ENCODE assay signal across 8 mouse cellular contexts in the genomic region with DNA sequence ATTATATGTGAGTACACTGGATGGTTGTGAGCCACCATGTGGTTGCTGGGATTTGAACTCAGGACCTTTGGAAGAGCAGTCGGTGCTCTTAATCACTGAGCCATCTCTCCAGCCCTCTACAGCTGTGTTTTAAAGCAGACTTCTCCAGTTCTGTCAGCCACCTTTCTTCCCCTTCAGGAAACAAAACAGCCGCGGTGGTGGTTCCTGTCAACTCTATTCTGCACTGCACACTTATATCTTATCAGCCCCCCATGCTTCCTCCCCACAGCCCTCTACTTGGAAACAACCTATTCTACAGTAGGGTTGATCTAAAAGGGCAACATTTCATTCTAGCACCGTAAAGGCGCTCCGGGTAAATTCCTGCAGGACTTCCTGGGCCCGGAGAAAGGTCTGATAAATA. TPM values are rescaled to one million over a fixed set of nuclear protein-coding genes. Genes with fewer than 3 reads are reported as not detected.
DNase-seq lines count a peak whose midpoint lies in the region; ATAC-seq lines count a peak whose summit lies in the region.

No protein-coding gene starts in this region.

- no peak overlapping the region; the same call in 1 of the 2 replicates for H3K9ac ChIP-seq in forebrain, embryonic 14.5 days (ENCODE audit: low read length)
- H3K9ac ChIP-seq in liver, embryonic 11.5 days (ENCODE audit: low read depth, low read length) = peak overlapping the region; percentile 71; the same call in 1 of the 2 replicates

- peak overlapping the region; percentile 55 for H3K4me2 ChIP-seq in forebrain, embryonic 14.5 days (ENCODE audit: low read length)
- H3K4me2 ChIP-seq in liver, embryonic 11.5 days = peak overlapping the region; percentile 75

- H3K36me3 ChIP-seq in megakaryocyte, embryonic 14.5 days (replicated peaks; ENCODE audit: low read length) = no peaks in the 10 kb centered on the region
- no peaks in the 10 kb centered on the region for H3K36me3 ChIP-seq in forebrain, embryonic 14.5 days (ENCODE audit: control insufficient read depth, insufficient read depth, low read length)
- H3K36me3 ChIP-seq in liver, embryonic 11.5 days (ENCODE audit: control insufficient read depth, insufficient read depth, low read length) = no peaks in the 10 kb centered on the region

- no peak for ATAC-seq in megakaryocyte, adult 5-6 weeks (ENCODE audit: poor library complexity, severe bottlenecking)
- ATAC-seq in forebrain, embryonic 14.5 days = no peak
- no peak for ATAC-seq in liver, embryonic 11.5 days (replicated peaks; ENCODE audit: low FRiP score)

- H3K27me3 ChIP-seq in megakaryocyte, embryonic 14.5 days (replicated peaks) = no peaks in the 10 kb centered on the region
- no peaks in the 10 kb centered on the region for H3K27me3 ChIP-seq in forebrain, embryonic 14.5 days (replicated peaks; ENCODE audit: control insufficient read depth, insufficient read depth, low read length)
- H3K27me3 ChIP-seq in liver, embryonic 11.5 days (replicated peaks; ENCODE audit: control insufficient read depth, insufficient read depth, low read length) = no peaks in the 10 kb centered on the region

- no peak overlapping the region for H3K27ac ChIP-seq in forebrain, embryonic 14.5 days (ENCODE audit: low read depth, low read length)
- 0 out of 2 replicates have a peak overlapping the region, but pooled peaks have one; percentile 21 for H3K27ac ChIP-seq in liver, embryonic 11.5 days (ENCODE audit: low read depth, low read length)

- WGBS in forebrain, embryonic 14.5 days = 67% methylated on average over 7 of the region's 7 CpGs
- 32% methylated on average over 7 of the region's 7 CpGs for WGBS in liver, embryonic 11.5 days

- no peak for DNase-seq in forebrain, embryonic 14.5 days (ENCODE audit: low spot score)
- DNase-seq in liver, embryonic 11.5 days (ENCODE audit: low spot score) = no peak
- DNase-seq in thymus, postnatal 0 days (ENCODE audit: low spot score) = peak; percentile 50
- no peak for DNase-seq in cerebellum, adult 9-10 months
- DNase-seq in cerebellum, postnatal 36 days = no peak
- DNase-seq in layer of hippocampus, postnatal 36 days = no peak

- peaks cover 3% of the 10 kb centered on the region; the same call in 1 of the 2 replicates for H3K9me3 ChIP-seq in megakaryocyte, embryonic 14.5 days
- no peaks in the 10 kb centered on the region for H3K9me3 ChIP-seq in forebrain, embryonic 14.5 days (replicated peaks; ENCODE audit: control insufficient read depth, low read length)
- no peaks in the 10 kb centered on the region for H3K9me3 ChIP-seq in liver, embryonic 11.5 days (ENCODE audit: control insufficient read depth, low read length)

- peaks cover 49% of the 10 kb centered on the region for H3K4me1 ChIP-seq in megakaryocyte, embryonic 14.5 days
- no peaks in the 10 kb centered on the region for H3K4me1 ChIP-seq in forebrain, embryonic 14.5 days (ENCODE audit: control insufficient read depth, insufficient read depth, low read length)
- peaks cover 7% of the 10 kb centered on the region for H3K4me1 ChIP-seq in liver, embryonic 11.5 days (replicated peaks; ENCODE audit: control insufficient read depth, insufficient read depth, low read length)

- H3K4me3 ChIP-seq in megakaryocyte, embryonic 14.5 days (replicated peaks) = peak overlapping the region; percentile 81
- peak overlapping the region; percentile 48 for H3K4me3 ChIP-seq in forebrain, embryonic 14.5 days (ENCODE audit: low read depth, low read length)
- H3K4me3 ChIP-seq in liver, embryonic 11.5 days (ENCODE audit: low read depth, low read length) = peak overlapping the region; percentile 64

RNA-seq across cellular contexts. Expression of gene Ttll13, which starts 0.7 kb away (rescaled TPM):
- polyA plus RNA-seq in megakaryocyte, embryonic 14.5 days (2012; ENCODE audit: insufficient read depth, low replicate concordance) = 0.11 TPM in 1 of 2 replicates, not detected in the other
- total RNA-seq in megakaryocyte, adult 5-6 weeks (2015) = 0.07 TPM in 1 of 2 replicates, not detected in the other
- 0.12 TPM in 1 of 2 replicates, not detected in the other for total RNA-seq in megakaryocyte, adult 5-6 weeks (2017)
- polyA plus RNA-seq in forebrain, embryonic 14.5 days (2014; fragmentation: Nextera tagmentation; extraction: Ambion mirVana) = 0.87 and 1.2 TPM in 2 replicates
- 0.52 and 1.6 TPM in 2 replicates for polyA plus RNA-seq in liver, embryonic 11.5 days (2014; fragmentation: Nextera tagmentation; extraction: Ambion mirVana)
- 0.44 and 0.70 TPM in 2 replicates for polyA plus RNA-seq in thymus, postnatal 0 days (2015; fragmentation: Nextera tagmentation; extraction: Ambion mirVana)
- total RNA-seq in layer of hippocampus, postnatal 36 days (2021) = 1 to 10 TPM; 1.7 to 2.9 TPM

RNA-seq across cellular contexts. Expression of gene Ngrn, which starts 14.2 kb away (rescaled TPM):
- polyA plus RNA-seq in megakaryocyte, embryonic 14.5 days (2012; ENCODE audit: insufficient read depth, low replicate concordance) = 3.8 and 39.8 TPM in 2 replicates
- total RNA-seq in megakaryocyte, adult 5-6 weeks (2015) = 24.8 and 28.1 TPM in 2 replicates
- 21.4 and 21.8 TPM in 2 replicates for total RNA-seq in megakaryocyte, adult 5-6 weeks (2017)
- polyA plus RNA-seq in forebrain, embryonic 14.5 days (2014; fragmentation: Nextera tagmentation; extraction: Ambion mirVana) = 71.2 and 71.8 TPM in 2 replicates
- polyA plus RNA-seq in liver, embryonic 11.5 days (2014; fragmentation: Nextera tagmentation; extraction: Ambion mirVana) = 55.1 and 58.4 TPM in 2 replicates
- 65.6 and 65.8 TPM in 2 replicates for polyA plus RNA-seq in thymus, postnatal 0 days (2015; fragmentation: Nextera tagmentation; extraction: Ambion mirVana)
- total RNA-seq in layer of hippocampus, postnatal 36 days (2021) = 10 to 100 TPM; 41.4 to 44.5 TPM

RNA-seq across cellular contexts. Expression of gene Gdpgp1, which starts 14.2 kb away (rescaled TPM):
- 1.6 and 7.0 TPM in 2 replicates for polyA plus RNA-seq in megakaryocyte, embryonic 14.5 days (2012; ENCODE audit: insufficient read depth, low replicate concordance)
- 5.2 and 5.4 TPM in 2 replicates for total RNA-seq in megakaryocyte, adult 5-6 weeks (2015)
- total RNA-seq in megakaryocyte, adult 5-6 weeks (2017) = 1.9 and 2.7 TPM in 2 replicates
- polyA plus RNA-seq in forebrain, embryonic 14.5 days (2014; fragmentation: Nextera tagmentation; extraction: Ambion mirVana) = 2.1 and 2.7 TPM in 2 replicates
- 6.5 and 7.4 TPM in 2 replicates for polyA plus RNA-seq in liver, embryonic 11.5 days (2014; fragmentation: Nextera tagmentation; extraction: Ambion mirVana)
- polyA plus RNA-seq in thymus, postnatal 0 days (2015; fragmentation: Nextera tagmentation; extraction: Ambion mirVana) = 2.7 and 3.4 TPM in 2 replicates
- total RNA-seq in layer of hippocampus, postnatal 36 days (2021) = 1 to 10 TPM; 6.9 to 7.3 TPM

RNA-seq across cellular contexts. Expression of gene Cib1, which starts 14.2 kb away (rescaled TPM):
- polyA plus RNA-seq in megakaryocyte, embryonic 14.5 days (2012; ENCODE audit: insufficient read depth, low replicate concordance) = 42.4 and 54.0 TPM in 2 replicates
- total RNA-seq in megakaryocyte, adult 5-6 weeks (2015) = 107 and 134 TPM in 2 replicates
- total RNA-seq in megakaryocyte, adult 5-6 weeks (2017) = 86.5 and 98.1 TPM in 2 replicates
- 32.7 and 38.5 TPM in 2 replicates for polyA plus RNA-seq in forebrain, embryonic 14.5 days (2014; fragmentation: Nextera tagmentation; extraction: Ambion mirVana)
- 113 and 114 TPM in 2 replicates for polyA plus RNA-seq in liver, embryonic 11.5 days (2014; fragmentation: Nextera tagmentation; extraction: Ambion mirVana)
- polyA plus RNA-seq in thymus, postnatal 0 days (2015; fragmentation: Nextera tagmentation; extraction: Ambion mirVana) = 186 and 189 TPM in 2 replicates
- 10 to 100 TPM; 21.0 to 25.4 TPM for total RNA-seq in layer of hippocampus, postnatal 36 days (2021)

RNA-seq across cellular contexts. Expression of gene Vps33b, which starts 22.6 kb away (rescaled TPM):
- 1.8 and 5.0 TPM in 2 replicates for polyA plus RNA-seq in megakaryocyte, embryonic 14.5 days (2012; ENCODE audit: insufficient read depth, low replicate concordance)
- 15.1 and 31.9 TPM in 2 replicates for total RNA-seq in megakaryocyte, adult 5-6 weeks (2015)
- total RNA-seq in megakaryocyte, adult 5-6 weeks (2017) = 23.1 and 29.8 TPM in 2 replicates
- polyA plus RNA-seq in forebrain, embryonic 14.5 days (2014; fragmentation: Nextera tagmentation; extraction: Ambion mirVana) = 6.1 and 10.9 TPM in 2 replicates
- 20.8 and 24.4 TPM in 2 replicates for polyA plus RNA-seq in liver, embryonic 11.5 days (2014; fragmentation: Nextera tagmentation; extraction: Ambion mirVana)
- 5.6 and 6.8 TPM in 2 replicates for polyA plus RNA-seq in thymus, postnatal 0 days (2015; fragmentation: Nextera tagmentation; extraction: Ambion mirVana)
- 10 to 100 TPM; 21.6 to 24.3 TPM for total RNA-seq in layer of hippocampus, postnatal 36 days (2021)
